Comparison of ENCODE assay signal across 8 mouse cellular contexts in genomic region chr11:62127692-62128091, GRCm38 (mm10).
DNase-seq lines count a peak whose midpoint lies in the region; ATAC-seq and TF ChIP-seq lines count a peak whose summit lies in the region.

No protein-coding gene starts in this region.

- H3K27me3 ChIP-seq in CH12.LX (replicated peaks), result no peaks in the 10 kb centered on the region
- no peaks in the 10 kb centered on the region for H3K27me3 ChIP-seq in liver, postnatal 0 days (ENCODE audit: insufficient read depth, low read length)

- TF ChIP-seq RAD21 in CH12.LX (IDR thresholded peaks at IDR 0.05; ENCODE audit: low read depth, low read length), result peak; percentile 100

- peak; percentile 87 for DNase-seq in CH12.LX (ENCODE audit: extremely low read depth)
- DNase-seq in adrenal gland, adult 2 months, result peak; percentile 78
- peak; percentile 92 for DNase-seq in embryo, embryonic 10 days (ENCODE audit: low spot score)
- peak; percentile 76 to 85 for DNase-seq in gastrocnemius, postnatal 4 days (ENCODE audit: low spot score in 2 of 2)
- peak; percentile 80 to 94 for DNase-seq in kidney, postnatal 36 days
- DNase-seq in liver, postnatal 0 days, result peak; percentile 86
- peak; percentile 75 for DNase-seq in right cerebral cortex, adult 18-20 months
- peak; percentile 77 for DNase-seq in urinary bladder, adult 2 months (ENCODE audit: low spot score)

- H3K4me3 ChIP-seq in CH12.LX (replicated peaks in 1 of 3; ENCODE audit: low read depth in 2 of 3, low read length in 2 of 3, poor library complexity in 1 of 3), result no peak overlapping the region
- H3K4me3 ChIP-seq in liver, postnatal 0 days (ENCODE audit: low read depth, low read length), result no peak overlapping the region

- H3K9ac ChIP-seq in CH12.LX (ENCODE audit: insufficient read depth, low read depth), result no peak overlapping the region
- H3K9ac ChIP-seq in liver, postnatal 0 days (replicated peaks), result no peak overlapping the region

- TF ChIP-seq CTCF in CH12.LX (conservative IDR thresholded peaks at IDR 0.05 in 1 of 2, IDR thresholded peaks at IDR 0.05 in 1 of 2; ENCODE audit: low read depth in 2 of 2, low read length in 2 of 2), result peak; percentile 79 to 99; a peak in 3 of 4 replicates
- peak; percentile 94 for TF ChIP-seq CTCF in liver, postnatal 0 days (IDR thresholded peaks at IDR 0.05; ENCODE audit: low read depth)

- in situ Hi-C loops in CH12.LX (cut with MboI; ENCODE audit: low pct_ligation_motif_present, low pct_unique_long_range_greater_than_20kb, low sequenced_read_pairs), result loop anchor here (5.0 kb wide), 3 partner anchors 75 to 175 kb away; no protein-coding TSS in a partner anchor

- H3K9me3 ChIP-seq in CH12.LX (replicated peaks; ENCODE audit: low read length), result no peaks in the 10 kb centered on the region
- H3K9me3 ChIP-seq in liver, postnatal 0 days (ENCODE audit: low read length), result no peaks in the 10 kb centered on the region

- H3K79me2 ChIP-seq in CH12.LX (replicated peaks; ENCODE audit: control insufficient read depth, extremely low read depth, insufficient read depth, poor library complexity, severe bottlenecking), result no peaks in the 10 kb centered on the region

- dilution Hi-C loops in CH12.LX (cut with MboI; ENCODE audit: extremely low pct_ligation_motif_present, extremely low pct_unique_long_range_greater_than_20kb, low sequenced_read_pairs), result no loop called here

- no peak overlapping the region for H3K27ac ChIP-seq in CH12.LX (ENCODE audit: insufficient read depth, low read depth)
- no peak overlapping the region for H3K27ac ChIP-seq in liver, postnatal 0 days (ENCODE audit: low read depth)

- peaks cover 12 to 21% of the 10 kb centered on the region in 2 experiments for H3K36me3 ChIP-seq in CH12.LX (replicated peaks in 1 of 2; ENCODE audit: control insufficient read depth in 1 of 2, insufficient read depth in 1 of 2, low read length in 1 of 2)
- peaks cover 32% of the 10 kb centered on the region for H3K36me3 ChIP-seq in liver, postnatal 0 days (replicated peaks; ENCODE audit: insufficient read depth, low read length)

- H3K4me2 ChIP-seq in CH12.LX (ENCODE audit: insufficient read depth, low read depth, poor library complexity, severe bottlenecking), result no peak overlapping the region
- H3K4me2 ChIP-seq in liver, postnatal 0 days (ENCODE audit: low read depth, low read length), result no peak overlapping the region

- H3K4me1 ChIP-seq in CH12.LX (ENCODE audit: control insufficient read depth in 1 of 2, insufficient read depth in 2 of 2), result peaks cover 13 to 33% of the 10 kb centered on the region in 2 experiments
- H3K4me1 ChIP-seq in liver, postnatal 0 days (ENCODE audit: insufficient read depth), result no peaks in the 10 kb centered on the region

- 39% methylated on average over 3 of the region's 3 CpGs for whole genome bisulfite sequencing in liver, postnatal 0 days (ENCODE audit: insufficient replicate concordance)

- TF ChIP-seq EP300 in CH12.LX (IDR thresholded peaks at IDR 0.05; ENCODE audit: low read length), result no peak
- no peak for TF ChIP-seq EP300 in liver, postnatal 0 days (IDR thresholded peaks at IDR 0.05; ENCODE audit: low read depth)

- peak; percentile 59; the same call in 1 of the 2 replicates for ATAC-seq in liver, postnatal 0 days

- no peak for TF ChIP-seq POLR2A in CH12.LX (IDR thresholded peaks at IDR 0.05; ENCODE audit: low read depth, low read length)

TF ChIP-seq in CH12.LX, 34 proteins besides CTCF, POLR2A, EP300 and RAD21:
- TF ChIP-seq MEF2A (IDR thresholded peaks at IDR 0.05; ENCODE audit: borderline replicate concordance, low read depth, low read length) (0 out of 2 replicates have a peak, but pooled peaks have one; percentile 60), ZNF384 (IDR thresholded peaks at IDR 0.05; ENCODE audit: low read depth, low read length) (peak; percentile 48; the same call in 1 of the 2 replicates), MAFK (IDR thresholded peaks at IDR 0.05; ENCODE audit: insufficient replicate concordance, low read length) (0 out of 2 replicates have a peak, but pooled peaks have one; percentile 26), HCFC1 (IDR thresholded peaks at IDR 0.05; ENCODE audit: low read depth, low read length) (peak; percentile 19; the same call in 1 of the 2 replicates), JUND (conservative IDR thresholded peaks at IDR 0.05; ENCODE audit: low read depth, low read length) (peak; percentile 54; the same call in 1 of the 2 replicates), MXI1 (IDR thresholded peaks at IDR 0.05; ENCODE audit: low read depth, low read length) (0 out of 2 replicates have a peak, but pooled peaks have one; percentile 32), CHD2 (IDR thresholded peaks at IDR 0.05; ENCODE audit: low read length) (no peak), ELF1 (IDR thresholded peaks at IDR 0.05; ENCODE audit: low read depth, low read length) (peak; percentile 45; the same call in 1 of the 2 replicates), PAX5 (IDR thresholded peaks at IDR 0.05; ENCODE audit: low read length) (no peak), TBP (conservative IDR thresholded peaks at IDR 0.05; ENCODE audit: low read depth, low read length) (no peak), MYC (IDR thresholded peaks at IDR 0.05; ENCODE audit: low read depth, low read length) (peak; percentile 70; the same call in 1 of the 2 replicates), IRF4 (IDR thresholded peaks at IDR 0.05; ENCODE audit: low read depth, low read length) (no peak; the same call in 1 of the 2 replicates), ZC3H11A (IDR thresholded peaks at IDR 0.05; ENCODE audit: low read depth, low read length) (peak; percentile 99), NRF1 (IDR thresholded peaks at IDR 0.05; ENCODE audit: low read depth, low read length) (no peak), BHLHE40 (IDR thresholded peaks at IDR 0.05; ENCODE audit: low read depth, low read length) (0 out of 2 replicates have a peak, but pooled peaks have one; percentile 33), NELFE (IDR thresholded peaks at IDR 0.05; ENCODE audit: low read depth, low read length) (peak; percentile 56; the same call in 1 of the 2 replicates), SIN3A (IDR thresholded peaks at IDR 0.05; ENCODE audit: low read length) (peak; percentile 64), SMC3 (IDR thresholded peaks at IDR 0.05; ENCODE audit: low read depth, low read length) (peak; percentile 100), MAZ (IDR thresholded peaks at IDR 0.05; ENCODE audit: low read depth, low read length) (0 out of 2 replicates have a peak, but pooled peaks have one; percentile 47)
TF ChIP-seq in CH12.LX: peak in this region for 14.
